Mouse (Mus musculus) heart, embryonic 15.5 days (tissue): ENCODE measurements around the gene Spock2. TPM values are rescaled to one million over a fixed set of nuclear protein-coding genes. Genes with fewer than 3 reads are reported as not detected.

ENCODE experiments used
- ATAC-seq: fragments of 200-750 bp; cut with Nextera tagmentation; replicated peaks from 2 replicates; pipeline ENCODE4 v1.8.0; 2017; ENCODE audit warnings: low read depth, moderate TSS enrichment; ENCODE audit not compliant: insufficient number of reproducible peaks, insufficient read depth, low FRiP score
- H3K27ac ChIP-seq: fragments of 300-500 bp; sonication (generic); 2 replicates; pipeline ENCODE4 v1.5.1; 2015; ENCODE audit warnings: mild to moderate bottlenecking, inconsistent platforms
- H3K27me3 ChIP-seq: fragments of 300-500 bp; sonication (generic); 2 replicates; pipeline ENCODE4 v1.6.1; 2015; ENCODE audit warnings: inconsistent platforms
- H3K36me3 ChIP-seq: fragments of 300-500 bp; sonication (generic); 2 replicates; pipeline ENCODE4 v1.6.1; 2015; ENCODE audit warnings: mild to moderate bottlenecking, inconsistent platforms
- H3K4me1 ChIP-seq: fragments of 300-500 bp; sonication (generic); replicated peaks from 2 replicates; pipeline ENCODE4 v1.6.1; 2015; ENCODE audit warnings: inconsistent platforms
- H3K4me2 ChIP-seq: fragments of 300-500 bp; sonication (generic); 2 replicates; pipeline ENCODE4 v1.6.1; 2015; ENCODE audit warnings: inconsistent platforms, mild to moderate bottlenecking, moderate library complexity
- H3K4me3 ChIP-seq: fragments of 300-500 bp; sonication (generic); 2 replicates; pipeline ENCODE4 v1.5.1; 2015; ENCODE audit warnings: mild to moderate bottlenecking, inconsistent platforms
- H3K9ac ChIP-seq: fragments of 300-500 bp; sonication (generic); 2 replicates; pipeline ENCODE4 v1.6.1; 2015; ENCODE audit warnings: mild to moderate bottlenecking, inconsistent platforms
- H3K9me3 ChIP-seq: fragments of 300-500 bp; sonication (generic); replicated peaks from 2 replicates; pipeline ENCODE4 v1.6.1; 2016; ENCODE audit warnings: inconsistent platforms
- WGBS: fragments of 180-500 bp; shearing (Covaris S2); methylation state at CpG from one replicate; pipeline ENCODE4 v1.1.7; 2015; ENCODE audit warnings: mixed read lengths; 5-methylcytosine and 5-hydroxymethylcytosine counted together
- polyA plus RNA-seq: library from polyadenylated mRNA; unstranded; fragments of >200 nt; fragmentation: Nextera tagmentation; extraction: Ambion mirVana; gene quantifications from 2 replicates; pipeline ENCODE4 v1.2.1, GENCODE M21; 2015

Spock2 gene
- polyA plus RNA-seq, 1 experiment from 2014 or later: 3.8 TPM

GRCm38 (mm10) chr10:60108321-60109111 lies 2.5 kb downstream of the Spock2 start:
- H3K27ac ChIP-seq: no peak overlapping the region
- no peaks in the 10 kb centered on the region for H3K9me3 ChIP-seq
- no peak for ATAC-seq
- H3K9ac ChIP-seq: no peak overlapping the region
- H3K4me2 ChIP-seq: no peak overlapping the region; the same call in 1 of the 2 replicates
- peaks cover 90% of the 10 kb centered on the region for H3K27me3 ChIP-seq
- peaks cover 23% of the 10 kb centered on the region for H3K4me1 ChIP-seq
- 53% methylated on average over 16 of the region's 17 CpGs for WGBS
- H3K4me3 ChIP-seq: peak overlapping the region; percentile 65; the same call in 1 of the 2 replicates
- H3K36me3 ChIP-seq: no peaks in the 10 kb centered on the region

GRCm38 (mm10) chr10:60109336-60109735 lies 3.3 kb downstream of the Spock2 start:
- WGBS: 90% methylated on average over 8 of the region's 8 CpGs
- no peaks in the 10 kb centered on the region for H3K9me3 ChIP-seq

GRCm38 (mm10) chr10:60109989-60110388 lies 4.0 kb downstream of the Spock2 start:
- Histone ChIP-seq H3K27ac (no peak overlapping the region), H3K4me3 (no peak overlapping the region), H3K27me3 (peaks cover 88% of the 10 kb centered on the region), H3K9ac (no peak overlapping the region), H3K36me3 (no peaks in the 10 kb centered on the region), H3K9me3 (no peaks in the 10 kb centered on the region), H3K4me2 (no peak overlapping the region), H3K4me1 (peaks cover 23% of the 10 kb centered on the region)
- no peak for ATAC-seq
- 81% methylated on average over 8 of the region's 8 CpGs for WGBS

More at GRCm38 (mm10) chr10:60109336-60109735, 3.3 kb downstream of the Spock2 start:
- ATAC-seq: no peak
- H3K9ac ChIP-seq: no peak overlapping the region
- H3K4me1 ChIP-seq: peaks cover 23% of the 10 kb centered on the region
- no peaks in the 10 kb centered on the region for H3K36me3 ChIP-seq
- no peak overlapping the region for H3K4me2 ChIP-seq
- H3K27me3 ChIP-seq: peaks cover 93% of the 10 kb centered on the region
- no peak overlapping the region for H3K27ac ChIP-seq
- no peak overlapping the region for H3K4me3 ChIP-seq

DNA sequence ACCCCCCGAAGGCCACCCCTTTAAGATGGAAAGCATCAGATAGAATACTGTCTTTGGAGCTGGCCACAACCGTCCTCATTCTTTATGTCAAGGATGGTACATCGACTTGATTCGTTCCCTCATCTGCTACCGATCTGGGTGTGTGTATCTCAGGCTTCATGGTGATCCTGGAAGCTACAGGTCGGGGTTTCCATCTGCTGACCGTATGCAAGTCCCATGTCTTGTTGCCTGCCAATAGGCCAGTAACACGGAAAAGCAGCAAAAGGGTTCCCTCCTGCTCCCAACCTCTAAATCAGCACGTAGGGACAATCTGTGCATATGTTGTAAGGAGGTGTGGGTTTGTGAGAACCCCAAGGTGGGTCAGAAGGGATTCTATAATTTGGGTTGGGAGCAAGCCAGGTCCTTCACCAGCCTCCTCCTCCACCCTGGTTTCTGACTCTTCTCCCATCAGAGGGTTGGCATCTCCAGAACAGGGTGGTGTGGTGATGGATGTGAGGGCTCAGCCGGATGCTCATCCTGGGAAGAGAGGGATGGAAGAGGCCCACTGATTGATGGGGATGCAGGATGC lies 5.0 kb downstream of the Spock2 start:
- no peak overlapping the region for H3K27ac ChIP-seq
- H3K36me3 ChIP-seq: no peaks in the 10 kb centered on the region
- H3K4me2 ChIP-seq: no peak overlapping the region
- 86% methylated on average over 10 of the region's 10 CpGs for WGBS
- ATAC-seq: no peak
- no peaks in the 10 kb centered on the region for H3K9me3 ChIP-seq
- peaks cover 85% of the 10 kb centered on the region for H3K27me3 ChIP-seq
- no peak overlapping the region for H3K4me3 ChIP-seq
- peaks cover 18% of the 10 kb centered on the region for H3K4me1 ChIP-seq
- H3K9ac ChIP-seq: no peak overlapping the region

DNA sequence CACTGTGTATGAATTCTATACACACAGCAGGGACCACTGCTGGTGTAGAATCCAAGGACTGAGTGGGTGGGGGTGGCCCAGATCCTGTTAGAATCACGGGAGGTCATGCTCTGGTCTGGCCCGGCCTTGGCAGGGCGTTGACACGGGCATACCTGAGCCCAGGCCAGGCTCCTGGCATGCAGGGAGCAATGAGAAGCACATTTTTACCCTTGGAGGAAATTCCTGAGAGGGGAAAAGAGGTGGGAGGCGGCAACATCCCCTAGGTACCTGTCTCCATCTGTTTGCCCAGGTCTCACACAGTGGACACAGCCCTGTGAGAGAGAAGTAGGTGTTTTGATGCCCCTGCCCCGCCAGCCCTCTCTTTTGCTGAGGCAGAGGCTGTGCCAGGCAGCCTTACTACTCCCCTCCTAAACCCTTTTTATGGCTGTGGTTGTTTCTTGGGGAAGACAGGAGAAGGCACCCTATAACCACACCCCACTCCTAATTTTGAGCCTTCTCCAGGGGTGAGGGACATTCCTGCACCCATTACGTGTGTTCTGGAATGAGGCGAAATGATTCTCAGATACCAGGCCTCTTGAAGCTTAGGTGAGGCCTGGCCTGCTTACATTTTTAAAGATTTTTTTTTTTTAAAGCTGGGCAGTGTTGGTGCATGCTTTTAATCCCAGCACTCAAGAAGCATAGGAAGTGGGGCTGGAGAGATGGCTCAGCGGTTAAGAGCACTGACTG lies 8.1 kb downstream of the Spock2 start:
- H3K9me3 ChIP-seq: no peaks in the 10 kb centered on the region
- ATAC-seq: no peak
- no peaks in the 10 kb centered on the region for H3K36me3 ChIP-seq
- H3K9ac ChIP-seq: no peak overlapping the region
- no peak overlapping the region for H3K4me2 ChIP-seq
- peaks cover 62% of the 10 kb centered on the region for H3K27me3 ChIP-seq
- H3K4me3 ChIP-seq: no peak overlapping the region
- H3K4me1 ChIP-seq: peaks cover 9% of the 10 kb centered on the region
- WGBS: 81% methylated on average over 9 of the region's 9 CpGs
- no peak overlapping the region for H3K27ac ChIP-seq

DNA sequence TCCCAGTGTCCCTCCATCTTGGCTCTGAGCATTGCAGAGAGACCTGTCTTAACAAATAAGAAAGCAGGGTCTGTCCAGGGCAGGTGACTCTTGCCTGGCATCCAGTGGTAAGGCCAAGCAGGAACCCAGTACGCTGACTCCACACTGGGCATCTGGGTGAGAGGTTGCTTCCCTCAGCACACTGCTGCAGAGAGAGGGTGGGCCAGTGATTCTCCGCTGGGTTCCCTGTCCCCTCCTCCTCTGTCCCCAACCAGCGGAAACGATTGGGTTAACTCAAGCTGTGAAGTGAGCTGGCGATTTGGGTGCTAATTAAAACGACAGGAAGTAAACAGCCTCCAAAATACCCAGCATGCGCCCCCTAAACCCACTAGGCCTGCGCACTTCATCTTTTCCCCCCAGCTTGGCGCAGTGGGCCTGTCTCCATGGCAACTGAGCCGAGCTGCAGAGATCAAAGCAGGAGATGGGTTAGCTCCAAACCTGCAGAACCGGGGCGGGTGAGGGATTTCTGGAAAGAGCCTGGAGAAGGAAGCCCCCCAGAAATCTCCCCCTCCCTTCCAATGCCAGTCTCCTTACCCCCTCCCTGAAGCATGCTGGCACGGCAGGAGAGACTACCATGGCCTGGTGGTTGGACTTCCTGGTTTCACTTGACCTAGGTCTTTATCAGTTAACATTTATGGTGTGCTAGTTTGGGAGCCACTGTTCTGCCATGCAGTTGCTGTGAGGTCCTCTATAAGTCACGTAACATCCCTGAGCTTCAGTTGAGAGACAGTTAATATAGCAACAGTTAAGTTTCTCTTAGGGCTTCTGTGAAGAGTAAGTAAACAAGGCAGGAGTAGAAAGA lies 9.5 kb downstream of the Spock2 start:
- H3K9me3 ChIP-seq: no peaks in the 10 kb centered on the region
- no peak overlapping the region for H3K4me3 ChIP-seq
- H3K27ac ChIP-seq: no peak overlapping the region
- H3K36me3 ChIP-seq: no peaks in the 10 kb centered on the region
- H3K27me3 ChIP-seq: peaks cover 55% of the 10 kb centered on the region
- no peak for ATAC-seq
- 30% methylated on average over 14 of the region's 14 CpGs for WGBS
- no peak overlapping the region for H3K9ac ChIP-seq
- H3K4me1 ChIP-seq: peaks cover 9% of the 10 kb centered on the region
- H3K4me2 ChIP-seq: no peak overlapping the region

DNA sequence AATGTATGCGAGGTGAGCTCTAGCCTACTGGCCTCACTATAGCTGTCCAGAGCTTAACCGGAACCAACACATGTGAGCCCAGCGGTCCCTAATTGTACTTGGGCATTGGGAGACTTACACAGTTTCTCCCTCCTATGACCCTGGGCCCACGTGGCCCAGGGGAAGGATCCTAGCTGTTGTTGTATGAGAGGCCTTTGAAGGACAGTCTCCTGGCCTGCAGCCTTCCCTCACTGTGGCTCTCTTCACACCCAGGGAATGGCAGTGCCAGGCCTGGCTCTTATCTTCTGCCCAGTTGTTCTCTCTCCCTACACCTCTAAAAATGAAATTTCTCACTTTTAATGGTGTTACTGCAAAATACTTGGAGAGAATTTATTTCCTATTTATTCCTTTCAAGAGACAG lies 11.0 kb downstream of the Spock2 start:
- H3K4me3 ChIP-seq: no peak overlapping the region
- WGBS: 56% methylated on average over 4 of the region's 4 CpGs
- no peak for ATAC-seq
- H3K9ac ChIP-seq: no peak overlapping the region
- H3K27me3 ChIP-seq: peaks cover 50% of the 10 kb centered on the region
- no peaks in the 10 kb centered on the region for H3K36me3 ChIP-seq
- H3K27ac ChIP-seq: no peak overlapping the region
- H3K4me2 ChIP-seq: no peak overlapping the region
- H3K4me1 ChIP-seq: peaks cover 9% of the 10 kb centered on the region
- no peaks in the 10 kb centered on the region for H3K9me3 ChIP-seq

GRCm38 (mm10) chr10:60118464-60118863 lies 12.4 kb downstream of the Spock2 start:
- WGBS: 62% methylated on average over 7 of the region's 7 CpGs
- Histone ChIP-seq H3K27me3 (peaks cover 41% of the 10 kb centered on the region), H3K9ac (no peak overlapping the region), H3K4me2 (no peak overlapping the region), H3K36me3 (no peaks in the 10 kb centered on the region), H3K27ac (no peak overlapping the region), H3K9me3 (no peaks in the 10 kb centered on the region), H3K4me3 (no peak overlapping the region), H3K4me1 (peaks cover 9% of the 10 kb centered on the region)
- no peak for ATAC-seq

- Histone ChIP-seq H3K9me3 (no peaks in the 10 kb centered on the region), H3K4me1 (peaks cover 9% of the 10 kb centered on the region), H3K9ac (no peak overlapping the region), H3K4me3 (no peak overlapping the region), H3K27ac (no peak overlapping the region), H3K36me3 (no peaks in the 10 kb centered on the region), H3K27me3 (peaks cover 33% of the 10 kb centered on the region), H3K4me2 (no peak overlapping the region)
- ATAC-seq: no peak
- WGBS: 80% methylated on average over 4 of the region's 4 CpGs
Measured at GRCm38 (mm10) chr10:60120630-60121029, 14.6 kb downstream of the Spock2 start.

DNA sequence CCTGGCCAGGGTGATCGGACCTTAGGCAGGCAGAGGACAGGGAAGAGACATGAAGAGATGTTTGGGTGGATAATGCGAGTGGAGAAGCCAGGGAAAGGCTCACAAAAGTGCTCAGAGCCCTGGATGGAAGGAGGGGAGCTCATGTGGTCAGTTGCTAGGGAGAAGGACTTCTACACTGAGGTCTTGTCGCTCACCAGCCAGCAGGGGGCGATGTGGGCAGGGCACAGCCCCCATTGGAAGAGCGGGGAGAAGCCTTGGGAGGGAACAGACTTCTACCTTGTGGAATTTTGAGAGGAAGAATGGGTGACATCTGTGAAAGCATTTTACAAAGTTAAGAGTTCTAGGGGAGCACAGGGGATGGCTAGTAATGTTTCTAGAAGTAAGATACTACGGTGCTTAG lies 18.1 kb downstream of the Spock2 start:
- no peak overlapping the region for H3K4me3 ChIP-seq
- H3K4me1 ChIP-seq: 0 out of 2 replicates have a peak, but pooled peaks cover 4% of the 10 kb centered on the region
- H3K9me3 ChIP-seq: no peaks in the 10 kb centered on the region
- 60% methylated on average over 6 of the region's 6 CpGs for WGBS
- no peak overlapping the region for H3K27ac ChIP-seq
- H3K36me3 ChIP-seq: no peaks in the 10 kb centered on the region
- H3K27me3 ChIP-seq: peaks cover 34% of the 10 kb centered on the region
- no peak overlapping the region for H3K9ac ChIP-seq
- no peak overlapping the region for H3K4me2 ChIP-seq
- no peak for ATAC-seq
